Mouse (Mus musculus) MEL (cell line): Measurements from ENCODE around the gene Vasn.

Experiments used
- GATA1 ChIP-seq: IDR thresholded peaks from 2 replicates; pipeline ENCODE4 v1.6.1; 2011; ENCODE audit warnings: low read depth, low read length, improper control_type of control experiment
- JUND ChIP-seq: IDR thresholded peaks from 2 replicates; pipeline ENCODE4 v1.6.1; 2011; ENCODE audit warnings: low read depth, mild to moderate bottlenecking, improper control_type of control experiment, low read length
- MAZ ChIP-seq: IDR thresholded peaks from 2 replicates; pipeline ENCODE4 v1.6.1; 2012; ENCODE audit warnings: low read depth, mild to moderate bottlenecking, inconsistent platforms, low read length, improper control_type of control experiment
- MEF2A ChIP-seq: IDR thresholded peaks from 2 replicates; pipeline ENCODE4 v1.6.1; 2014; ENCODE audit warnings: low read depth, mild to moderate bottlenecking, inconsistent platforms, low read length, improper control_type of control experiment; ENCODE audit not compliant: poor library complexity, insufficient replicate concordance, severe bottlenecking; ENCODE audit errors: extremely low read depth
- POLR2A ChIP-seq, 2 experiments: IDR thresholded peaks; 2 replicates each; pipeline ENCODE4 v1.6.1; 2011 to 2012; ENCODE audit warnings: low read length in 2 of 2, mild to moderate bottlenecking in 2 of 2, control low read depth in 1 of 2, improper control_type of control experiment in 1 of 2, low read depth in 1 of 2, moderate library complexity in 1 of 2; ENCODE audit not compliant: control insufficient read depth in 1 of 2, insufficient read depth in 1 of 2, poor library complexity in 1 of 2
- POLR2AphosphoS2 ChIP-seq: IDR thresholded peaks from 2 replicates; pipeline ENCODE4 v1.6.1; 2011; ENCODE audit warnings: low read length, improper control_type of control experiment
- RAD21 ChIP-seq: IDR thresholded peaks from 2 replicates; pipeline ENCODE4 v1.6.1; 2011; ENCODE audit warnings: mild to moderate bottlenecking, low read depth, low read length, improper control_type of control experiment
- SMC3 ChIP-seq: IDR thresholded peaks from 2 replicates; pipeline ENCODE4 v1.6.1; 2011; ENCODE audit warnings: low read depth, low read length, improper control_type of control experiment
- TAL1 ChIP-seq: IDR thresholded peaks from 2 replicates; pipeline ENCODE4 v1.6.1; 2012; ENCODE audit warnings: mild to moderate bottlenecking, inconsistent platforms, low read length, moderate library complexity, mixed read lengths
- TBP ChIP-seq: IDR thresholded peaks from 2 replicates; pipeline ENCODE4 v1.8.0; 2011; ENCODE audit warnings: low read depth, low read length, improper control_type of control experiment
- ZC3H11A ChIP-seq: IDR thresholded peaks from 2 replicates; pipeline ENCODE4 v1.6.1; 2012; ENCODE audit warnings: low read depth, mild to moderate bottlenecking, inconsistent platforms, low read length, improper control_type of control experiment

- TF ChIP-seq ZC3H11A (no peak), POLR2A (IDR thresholded peaks at IDR 0.05; ENCODE audit: control insufficient read depth in 1 of 2, insufficient read depth in 1 of 2, low read depth in 1 of 2, low read length in 2 of 2, poor library complexity in 1 of 2) (no peak), TBP (no peak), SMC3 (no peak), JUND (no peak), GATA1 (no peak), MAZ (no peak), POLR2AphosphoS2 (no peak), MEF2A (no peak), TAL1 (no peak), RAD21 (no peak)
Measured at GRCm38 (mm10) chr16:4640267-4641005, 695 bp downstream of the Vasn start.
